In genomic region chr7:12957511-12957910, GRCm38 (mm10) we compare ENCODE assay signal across 29 mouse cellular contexts. TPM values are rescaled to one million over a fixed set of nuclear protein-coding genes. Genes with fewer than 3 reads are reported as not detected.
"Had no signal": no experiment of that assay in that cellular context is flagged by ENCODE, and none has a peak within 500 bp of the region (broad histone marks: within the 10 kb centered on the region; RNA-seq: fewer than 3 reads in every experiment).

No protein-coding gene starts in this region.

- H3K9ac ChIP-seq: heart, embryonic 12.5 days; hindbrain, embryonic 12.5 days; hindbrain, embryonic 14.5 days; intestine, embryonic 15.5 days; limb, embryonic 12.5 days had no signal

- H3K4me2 ChIP-seq: heart, embryonic 12.5 days; hindbrain, embryonic 12.5 days; hindbrain, embryonic 14.5 days; intestine, embryonic 15.5 days; limb, embryonic 12.5 days; liver, embryonic 11.5 days had no signal

- H3K36me3 ChIP-seq: heart, embryonic 10.5 days; heart, embryonic 12.5 days; hindbrain, embryonic 10.5 days; hindbrain, embryonic 12.5 days; intestine, embryonic 15.5 days; limb, embryonic 10.5 days; limb, embryonic 12.5 days had no signal

- DNase-seq: gastrocnemius, postnatal 14 days; gastrocnemius, postnatal 36 days; heart, adult 18-20 months; heart, postnatal 10 days; heart, postnatal 4 days; kidney, adult 18-20 months; kidney, adult 8-10 months; kidney, postnatal 10 days; kidney, postnatal 25 days; kidney, postnatal 4 days; liver had no signal

- H3K4me3 ChIP-seq: heart, embryonic 10.5 days; heart, embryonic 12.5 days; hindbrain, embryonic 10.5 days; hindbrain, embryonic 12.5 days; intestine, embryonic 15.5 days; layer of hippocampus, adult 2 months; left cerebral cortex, adult 2 months; limb, embryonic 10.5 days; limb, embryonic 12.5 days had no signal

- H3K9me3 ChIP-seq: heart, embryonic 10.5 days; heart, embryonic 12.5 days; hindbrain, embryonic 10.5 days; hindbrain, embryonic 12.5 days; intestine, embryonic 15.5 days; limb, embryonic 10.5 days; limb, embryonic 12.5 days had no signal

- H3K4me1 ChIP-seq: heart, embryonic 10.5 days; heart, embryonic 12.5 days; hindbrain, embryonic 12.5 days; intestine, embryonic 15.5 days; limb, embryonic 12.5 days had no signal

- H3K27me3 ChIP-seq: heart, embryonic 12.5 days; hindbrain, embryonic 12.5 days; intestine, embryonic 15.5 days; limb, embryonic 12.5 days had no signal

- H3K27ac ChIP-seq: heart, embryonic 10.5 days; hindbrain, embryonic 10.5 days; hindbrain, embryonic 12.5 days; hindbrain, embryonic 14.5 days; intestine, embryonic 15.5 days; layer of hippocampus, adult 2 months; left cerebral cortex, adult 2 months; limb, embryonic 10.5 days; limb, embryonic 12.5 days had no signal

RNA-seq across cellular contexts. Expression of gene Slc27a5, which starts 40.5 kb away (rescaled TPM):
- total RNA-seq: gastrocnemius, postnatal 14 days; gastrocnemius, postnatal 36 days; heart, adult 18-20 months; heart, adult 8-10 months; heart, postnatal 10 days; heart, postnatal 25 days; heart, postnatal 4 days; layer of hippocampus, postnatal 10 days; left cerebral cortex, postnatal 14 days had no signal
- polyA plus RNA-seq: heart, embryonic 10.5 days; heart, embryonic 12.5 days; heart, embryonic 14.5 days; heart, embryonic 16.5 days; kidney, embryonic 14.5 days; limb, embryonic 10.5 days; limb, embryonic 12.5 days had no signal
